8 mouse cellular contexts compared by ENCODE assay signal in the genomic region with DNA sequence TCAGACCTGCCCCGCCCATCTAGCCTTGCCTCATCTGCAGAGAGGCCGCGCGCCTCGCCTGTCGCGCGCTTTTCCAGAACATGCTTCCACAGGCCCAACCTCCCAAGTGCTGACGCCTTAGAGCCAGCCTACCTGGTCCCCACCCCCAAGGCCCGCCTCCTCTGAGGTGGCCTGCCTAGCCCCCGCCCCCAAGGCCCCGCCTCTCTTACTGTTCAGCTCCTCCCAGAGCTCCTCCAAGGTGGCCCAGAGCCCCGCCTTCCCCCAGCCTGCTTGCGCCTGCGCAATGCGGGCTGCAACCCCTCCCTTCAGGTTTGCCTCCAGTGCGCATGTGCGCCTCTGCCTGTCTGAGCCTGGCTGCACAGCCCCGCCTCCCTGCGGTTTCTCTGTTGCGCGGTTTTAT. TPM values are rescaled to one million over a fixed set of nuclear protein-coding genes. Genes with fewer than 3 reads are reported as not detected.
A peak's percentile ranks its signal among the peaks of the same experiment; 100 is the strongest.
DNase-seq lines count a peak whose midpoint lies in the region; ATAC-seq and TF ChIP-seq lines count a peak whose summit lies in the region.

No protein-coding gene starts in this region.

- peak overlapping the region; percentile 57 for H3K4me2 ChIP-seq in forebrain, embryonic 14.5 days (ENCODE audit: low read length)
- H3K4me2 ChIP-seq in heart, postnatal 0 days (ENCODE audit: low read depth, low read length), result peak overlapping the region; percentile 66
- H3K4me2 ChIP-seq in liver, embryonic 11.5 days, result peak overlapping the region; percentile 68

- H3K27ac ChIP-seq in forebrain, embryonic 14.5 days (ENCODE audit: low read depth, low read length), result no peak overlapping the region
- no peak overlapping the region for H3K27ac ChIP-seq in heart, postnatal 0 days (ENCODE audit: low read depth)
- no peak overlapping the region for H3K27ac ChIP-seq in liver, embryonic 11.5 days (ENCODE audit: low read depth, low read length)

- DNase-seq in CD4-positive, CD25-positive, alpha-beta regulatory T cell, adult 2 months (ENCODE audit: low read depth, low spot score), result peak; percentile 75
- peak; percentile 96 to 98 for DNase-seq in cerebellum, adult 18-20 months
- DNase-seq in forebrain, embryonic 14.5 days (ENCODE audit: low spot score), result peak; percentile 95
- peak; percentile 87 for DNase-seq in heart, postnatal 0 days (ENCODE audit: low spot score)
- DNase-seq in kidney, postnatal 25 days, result peak; percentile 94 to 96
- DNase-seq in liver, embryonic 11.5 days (ENCODE audit: low spot score), result peak; percentile 90
- DNase-seq in spleen, postnatal 14 days (ENCODE audit: low spot score in 2 of 2), result peak; percentile 72 to 82

- H3K36me3 ChIP-seq in forebrain, embryonic 14.5 days (ENCODE audit: control insufficient read depth, insufficient read depth, low read length), result no peaks in the 10 kb centered on the region
- no peaks in the 10 kb centered on the region for H3K36me3 ChIP-seq in heart, postnatal 0 days (replicated peaks; ENCODE audit: control insufficient read depth, insufficient read depth, low read length)
- no peaks in the 10 kb centered on the region for H3K36me3 ChIP-seq in liver, embryonic 11.5 days (ENCODE audit: control insufficient read depth, insufficient read depth, low read length)

- no peak; the same call in 1 of the 2 replicates for TF ChIP-seq CTCF in heart, postnatal 0 days (IDR thresholded peaks at IDR 0.05; ENCODE audit: low read depth)

- H3K9ac ChIP-seq in forebrain, embryonic 14.5 days (ENCODE audit: low read length), result no peak overlapping the region
- no peak overlapping the region for H3K9ac ChIP-seq in heart, postnatal 0 days (replicated peaks; ENCODE audit: low read depth, low read length)
- H3K9ac ChIP-seq in liver, embryonic 11.5 days (ENCODE audit: low read depth, low read length), result no peak overlapping the region

- no peak for TF ChIP-seq EP300 in heart, postnatal 0 days (IDR thresholded peaks at IDR 0.05; ENCODE audit: low read depth)

- no peaks in the 10 kb centered on the region for H3K4me1 ChIP-seq in forebrain, embryonic 14.5 days (ENCODE audit: control insufficient read depth, insufficient read depth, low read length)
- no peaks in the 10 kb centered on the region for H3K4me1 ChIP-seq in heart, postnatal 0 days (ENCODE audit: control insufficient read depth, insufficient read depth)
- no peaks in the 10 kb centered on the region; the same call in 1 of the 2 replicates for H3K4me1 ChIP-seq in liver, embryonic 11.5 days (replicated peaks; ENCODE audit: control insufficient read depth, insufficient read depth, low read length)

- peaks cover 6% of the 10 kb centered on the region; the same call in 1 of the 2 replicates for H3K9me3 ChIP-seq in forebrain, embryonic 14.5 days (replicated peaks; ENCODE audit: control insufficient read depth, low read length)
- no peaks in the 10 kb centered on the region for H3K9me3 ChIP-seq in heart, postnatal 0 days (replicated peaks; ENCODE audit: control insufficient read depth, low read length)
- H3K9me3 ChIP-seq in liver, embryonic 11.5 days (ENCODE audit: control insufficient read depth, low read length), result peaks cover 9% of the 10 kb centered on the region; the same call in 1 of the 2 replicates

- WGBS in forebrain, embryonic 14.5 days, result 54% methylated on average over 22 of the region's 22 CpGs
- WGBS in heart, postnatal 0 days, result 63% methylated on average over 22 of the region's 22 CpGs
- 51% methylated on average over 22 of the region's 22 CpGs for WGBS in liver, embryonic 11.5 days

- peak; percentile 90 for ATAC-seq in forebrain, embryonic 14.5 days
- peak; percentile 92 for ATAC-seq in heart, postnatal 0 days (ENCODE audit: insufficient read depth, low read depth)
- peak; percentile 95 for ATAC-seq in liver, embryonic 11.5 days (replicated peaks; ENCODE audit: low FRiP score)
- ATAC-seq in monocyte, adult 5-6 weeks (replicated peaks; ENCODE audit: insufficient number of reproducible peaks, low FRiP score, low TSS enrichment, poor library complexity, severe bottlenecking), result peak; percentile 66; the same call in 1 of the 2 replicates

- H3K27me3 ChIP-seq in forebrain, embryonic 14.5 days (replicated peaks; ENCODE audit: control insufficient read depth, insufficient read depth, low read length), result no peaks in the 10 kb centered on the region
- no peaks in the 10 kb centered on the region for H3K27me3 ChIP-seq in heart, postnatal 0 days (ENCODE audit: control insufficient read depth, insufficient read depth, low read length)
- H3K27me3 ChIP-seq in liver, embryonic 11.5 days (replicated peaks; ENCODE audit: control insufficient read depth, insufficient read depth, low read length), result no peaks in the 10 kb centered on the region

- peak overlapping the region; percentile 31 for H3K4me3 ChIP-seq in forebrain, embryonic 14.5 days (ENCODE audit: low read depth, low read length)
- peak overlapping the region; percentile 54 for H3K4me3 ChIP-seq in heart, postnatal 0 days (ENCODE audit: low read depth, low read length)
- H3K4me3 ChIP-seq in liver, embryonic 11.5 days (ENCODE audit: low read depth, low read length), result peak overlapping the region; percentile 53; the same call in 1 of the 2 replicates

RNA-seq across cellular contexts. Expression of a gene that starts 2.0 kb away (rescaled TPM):
- 9.3 and 9.8 TPM in 2 replicates for polyA plus RNA-seq in forebrain, embryonic 14.5 days (2014; fragmentation: Nextera tagmentation; extraction: Ambion mirVana)
- 6.5 and 9.3 TPM in 2 replicates for total RNA-seq in heart, postnatal 0 days (2014; rRNA removed; ENCODE audit: low replicate concordance)
- 0.41 and 0.42 TPM in 2 replicates for polyA plus RNA-seq in heart, postnatal 0 days (2015; fragmentation: Nextera tagmentation; extraction: Ambion mirVana)
- polyA plus RNA-seq in liver, embryonic 11.5 days (2014; fragmentation: Nextera tagmentation; extraction: Ambion mirVana), result 18.5 and 19.1 TPM in 2 replicates
- total RNA-seq in monocyte, adult 5-6 weeks (2017), result 0.10 to 1.5 TPM (median 0.43 TPM) in 3 replicates

RNA-seq across cellular contexts. Expression of a gene that starts 2.1 kb away (rescaled TPM):
- polyA plus RNA-seq in forebrain, embryonic 14.5 days (2014; fragmentation: Nextera tagmentation; extraction: Ambion mirVana), result 48.0 and 48.3 TPM in 2 replicates
- 31.3 and 36.6 TPM in 2 replicates for total RNA-seq in heart, postnatal 0 days (2014; rRNA removed; ENCODE audit: low replicate concordance)
- 50.8 and 53.0 TPM in 2 replicates for polyA plus RNA-seq in heart, postnatal 0 days (2015; fragmentation: Nextera tagmentation; extraction: Ambion mirVana)
- 24.0 and 24.7 TPM in 2 replicates for polyA plus RNA-seq in liver, embryonic 11.5 days (2014; fragmentation: Nextera tagmentation; extraction: Ambion mirVana)
- total RNA-seq in monocyte, adult 5-6 weeks (2017), result 2.6 to 6.1 TPM (median 3.1 TPM) in 3 replicates
